Mouse (Mus musculus) cerebellum, postnatal 14 days (tissue): Measurements from ENCODE around the gene Fbn1.
A peak's percentile ranks its signal among the peaks of the same experiment; 100 is the strongest.

Experiments used
- DNase-seq, 2 experiments: peaks; one replicate each; pipeline ENCODE4 v3.0.0; 2021; ENCODE audit warnings: mixed read lengths in 2 of 2

The Fbn1 gene

GRCm38 (mm10) chr2:125386221-125386965 is 121.4 kb downstream of the Fbn1 start:
- DNase-seq, result peak; percentile 66 to 71

- no peak for DNase-seq
These were observed 122.9 kb downstream of the Fbn1 start for GRCm38 (mm10) chr2:125384941-125385340.

GRCm38 (mm10) chr2:125384415-125384814 is 123.4 kb downstream of the Fbn1 start:
- no peak for DNase-seq

GRCm38 (mm10) chr2:125383273-125383641 is 124.5 kb downstream of the Fbn1 start:
- DNase-seq, result no peak

- DNase-seq, result no peak
These were observed 125.0 kb downstream of the Fbn1 start for GRCm38 (mm10) chr2:125382613-125383272.

- DNase-seq, result no peak
These were observed 127.7 kb downstream of the Fbn1 start for GRCm38 (mm10) chr2:125380086-125380485.

- peak; percentile 8 to 13 for DNase-seq
These were observed 128.6 kb downstream of the Fbn1 start for GRCm38 (mm10) chr2:125379206-125379605.

GRCm38 (mm10) chr2:125375926-125376325 is 131.9 kb downstream of the Fbn1 start:
- DNase-seq, result no peak

- DNase-seq, result no peak
These were observed 132.5 kb downstream of the Fbn1 start for GRCm38 (mm10) chr2:125375301-125375700.

GRCm38 (mm10) chr2:125369666-125370065 is 138.1 kb downstream of the Fbn1 start:
- DNase-seq, result peak; percentile 52 to 67

- DNase-seq, result no peak
These were observed 139.2 kb downstream of the Fbn1 start for GRCm38 (mm10) chr2:125368616-125369015.

GRCm38 (mm10) chr2:125361661-125362060 is 146.1 kb downstream of the Fbn1 start:
- DNase-seq, result no peak

GRCm38 (mm10) chr2:125356486-125356885 is 151.3 kb downstream of the Fbn1 start:
- no peak for DNase-seq

- no peak for DNase-seq
These were observed 151.7 kb downstream of the Fbn1 start for GRCm38 (mm10) chr2:125356068-125356467.

GRCm38 (mm10) chr2:125355216-125355971 is 152.4 kb downstream of the Fbn1 start:
- peak; percentile 35 to 41 for DNase-seq

- no peak for DNase-seq
These were observed 153.2 kb downstream of the Fbn1 start for GRCm38 (mm10) chr2:125354587-125354986.

- no peak for DNase-seq
These were observed 158.6 kb downstream of the Fbn1 start for GRCm38 (mm10) chr2:125349144-125349543.

GRCm38 (mm10) chr2:125342181-125342950 is 165.4 kb downstream of the Fbn1 start:
- DNase-seq, result no peak

- DNase-seq, result no peak
These were observed 167.4 kb downstream of the Fbn1 start for GRCm38 (mm10) chr2:125340381-125340780.

- no peak for DNase-seq
These were observed 170.6 kb downstream of the Fbn1 start for GRCm38 (mm10) chr2:125337239-125337638.

GRCm38 (mm10) chr2:125335206-125335605 is 172.6 kb downstream of the Fbn1 start:
- DNase-seq, result no peak

GRCm38 (mm10) chr2:125334163-125334562 is 173.6 kb downstream of the Fbn1 start:
- DNase-seq, result peak; percentile 51

- DNase-seq, result no peak
These were observed 176.2 kb downstream of the Fbn1 start for GRCm38 (mm10) chr2:125331581-125331980.
